Mouse (Mus musculus) MEL (cell line): Measurements from ENCODE around the gene Gm10024. TPM values are rescaled to one million over a fixed set of nuclear protein-coding genes. Genes with fewer than 3 reads are reported as not detected.
"Not testable (repeated sequence)": the region's sequence is repeated elsewhere in the genome, so short reads cannot be mapped to it uniquely, and the experiment has no call there.

Experiments
- DNase-seq: peaks from one replicate; pipeline ENCODE4 v3.0.0; 2011; ENCODE audit warnings: low read depth, low spot score
- H3K27ac ChIP-seq: 2 replicates; pipeline ENCODE4 v1.5.1; 2012; ENCODE audit warnings: low read depth, mild to moderate bottlenecking, control low read depth, low read length, moderate library complexity; ENCODE audit not compliant: control insufficient read depth
- H3K27me3 ChIP-seq, 2 experiments: fragments of 150-350 bp in 1 of 2; sonication (generic) in 1 of 2; 2 replicates each; pipeline ENCODE4 v1.6.1; 2012; ENCODE audit warnings: low read length in 2 of 2, mild to moderate bottlenecking in 2 of 2, improper control_type of control experiment in 1 of 2, moderate library complexity in 1 of 2; ENCODE audit not compliant: insufficient read depth in 2 of 2, control insufficient read depth in 1 of 2
- H3K36me3 ChIP-seq, 2 experiments: 2 replicates each; pipeline ENCODE4 v1.6.1; 2012 to 2014; ENCODE audit warnings: low read length in 2 of 2, improper control_type of control experiment in 1 of 2, inconsistent platforms in 1 of 2, mild to moderate bottlenecking in 1 of 2; ENCODE audit not compliant: insufficient read depth in 2 of 2, control insufficient read depth in 1 of 2
- H3K4me1 ChIP-seq, 2 experiments: fragments of 150-350 bp in 1 of 2; sonication (generic) in 1 of 2; 2 replicates each; pipeline ENCODE4 v1.6.1; 2012; ENCODE audit warnings: low read length in 2 of 2, improper control_type of control experiment in 1 of 2, mild to moderate bottlenecking in 1 of 2; ENCODE audit not compliant: insufficient read depth in 2 of 2, control insufficient read depth in 1 of 2
- H3K4me3 ChIP-seq, 2 experiments: fragments of 150-350 bp in 1 of 2; sonication (generic) in 1 of 2; 2 replicates each; pipeline ENCODE4 v1.5.1; 2012; ENCODE audit warnings: low read depth in 2 of 2, low read length in 2 of 2, mild to moderate bottlenecking in 2 of 2, moderate library complexity in 2 of 2, control low read depth in 1 of 2, improper control_type of control experiment in 1 of 2; ENCODE audit not compliant: control insufficient read depth in 1 of 2, insufficient read depth in 1 of 2
- H3K79me2 ChIP-seq: 2 replicates; pipeline ENCODE4 v1.6.1; 2012; ENCODE audit warnings: mild to moderate bottlenecking, low read length, moderate library complexity; ENCODE audit not compliant: control insufficient read depth, poor library complexity, insufficient read depth
- H3K9ac ChIP-seq: 2 replicates; pipeline ENCODE4 v1.6.1; 2012; ENCODE audit warnings: low read depth, mild to moderate bottlenecking, control low read depth, low read length, moderate library complexity; ENCODE audit not compliant: control insufficient read depth, poor library complexity, severe bottlenecking
- H3K9me3 ChIP-seq: fragments of 150-350 bp; sonication (generic); replicated peaks from 2 replicates; pipeline ENCODE4 v1.6.1; 2012; ENCODE audit warnings: mild to moderate bottlenecking, low read length, improper control_type of control experiment, moderate library complexity; ENCODE audit not compliant: insufficient read depth
- CHD1 ChIP-seq: IDR thresholded peaks from 2 replicates; pipeline ENCODE4 v1.6.1; 2012; ENCODE audit warnings: low read depth, mild to moderate bottlenecking, inconsistent platforms, low read length, improper control_type of control experiment
- CTCF ChIP-seq, 3 experiments: IDR thresholded peaks in 2 of 3; conservative IDR thresholded peaks in 1 of 3; 2 replicates each; pipeline ENCODE4 v1.5.1; 2011 to 2012; ENCODE audit warnings: low read length in 3 of 3, low read depth in 2 of 3, mild to moderate bottlenecking in 2 of 3, improper control_type of control experiment in 1 of 3, inconsistent platforms in 1 of 3, mixed read lengths in 1 of 3, moderate library complexity in 1 of 3; ENCODE audit not compliant: control insufficient read depth in 1 of 3, insufficient read depth in 1 of 3, poor library complexity in 1 of 3, severe bottlenecking in 1 of 3
- ELF1 ChIP-seq: IDR thresholded peaks from 2 replicates; pipeline ENCODE4 v1.6.1; 2014; ENCODE audit warnings: low read depth, mild to moderate bottlenecking, inconsistent platforms, low read length, improper control_type of control experiment, moderate library complexity
- EP300 ChIP-seq, 2 experiments: IDR thresholded peaks; 2 replicates each; pipeline ENCODE4 v1.6.1; 2011; ENCODE audit warnings: improper control_type of control experiment in 2 of 2, low read length in 2 of 2, low read depth in 1 of 2, mild to moderate bottlenecking in 1 of 2
- GABPA ChIP-seq: IDR thresholded peaks from 2 replicates; pipeline ENCODE4 v1.6.1; 2012; ENCODE audit warnings: low read depth, mild to moderate bottlenecking, inconsistent platforms, low read length, improper control_type of control experiment, moderate library complexity
- GATA1 ChIP-seq: IDR thresholded peaks from 2 replicates; pipeline ENCODE4 v1.6.1; 2011; ENCODE audit warnings: low read depth, low read length, improper control_type of control experiment
- MAX ChIP-seq: IDR thresholded peaks from 2 replicates; pipeline ENCODE4 v1.6.1; 2011; ENCODE audit warnings: low read length, improper control_type of control experiment
- MAZ ChIP-seq: IDR thresholded peaks from 2 replicates; pipeline ENCODE4 v1.6.1; 2012; ENCODE audit warnings: low read depth, mild to moderate bottlenecking, inconsistent platforms, low read length, improper control_type of control experiment
- MXI1 ChIP-seq: IDR thresholded peaks from 2 replicates; pipeline ENCODE4 v1.6.1; 2011; ENCODE audit warnings: mild to moderate bottlenecking, low read depth, low read length, improper control_type of control experiment
- MYC ChIP-seq: IDR thresholded peaks from 2 replicates; pipeline ENCODE4 v1.6.1; 2011; ENCODE audit warnings: low read depth, mild to moderate bottlenecking, low read length, improper control_type of control experiment, moderate library complexity
- POLR2AphosphoS2 ChIP-seq: IDR thresholded peaks from 2 replicates; pipeline ENCODE4 v1.6.1; 2011; ENCODE audit warnings: low read length, improper control_type of control experiment
- POLR2AphosphoS5 ChIP-seq: IDR thresholded peaks from 2 replicates; pipeline ENCODE4 v1.6.1; 2012; ENCODE audit warnings: low read depth, borderline replicate concordance, mild to moderate bottlenecking, inconsistent platforms, low read length, moderate library complexity, mixed read lengths
- RAD21 ChIP-seq: IDR thresholded peaks from 2 replicates; pipeline ENCODE4 v1.6.1; 2011; ENCODE audit warnings: mild to moderate bottlenecking, low read depth, low read length, improper control_type of control experiment
- SIN3A ChIP-seq: IDR thresholded peaks from 2 replicates; pipeline ENCODE4 v1.6.1; 2012; ENCODE audit warnings: low read length, improper control_type of control experiment, inconsistent platforms
- SMC3 ChIP-seq: IDR thresholded peaks from 2 replicates; pipeline ENCODE4 v1.6.1; 2011; ENCODE audit warnings: low read depth, low read length, improper control_type of control experiment
- TAL1 ChIP-seq: IDR thresholded peaks from 2 replicates; pipeline ENCODE4 v1.6.1; 2012; ENCODE audit warnings: mild to moderate bottlenecking, inconsistent platforms, low read length, moderate library complexity, mixed read lengths
- UBTF ChIP-seq: IDR thresholded peaks from 2 replicates; pipeline ENCODE4 v1.6.1; 2012; ENCODE audit warnings: low read depth, mild to moderate bottlenecking, inconsistent platforms, low read length, improper control_type of control experiment, moderate library complexity, borderline replicate concordance; ENCODE audit not compliant: insufficient read depth
- ZC3H11A ChIP-seq: IDR thresholded peaks from 2 replicates; pipeline ENCODE4 v1.6.1; 2012; ENCODE audit warnings: low read depth, mild to moderate bottlenecking, inconsistent platforms, low read length, improper control_type of control experiment
- ZMIZ1 ChIP-seq: IDR thresholded peaks from 2 replicates; pipeline ENCODE4 v1.6.1; 2012; ENCODE audit warnings: low read depth, mild to moderate bottlenecking, inconsistent platforms, low read length, improper control_type of control experiment, moderate library complexity
- ZNF384 ChIP-seq: IDR thresholded peaks from 2 replicates; pipeline ENCODE4 v1.6.1; 2012; ENCODE audit warnings: low read depth, mild to moderate bottlenecking, inconsistent platforms, low read length, improper control_type of control experiment
- polyA plus RNA-seq, 2 experiments: library from polyadenylated mRNA; stranded (reverse) in 1 of 2; unstranded in 1 of 2; fragments of >175 nt in 1 of 2; fragments of >200 nt in 1 of 2; gene quantifications; 2 replicates each; pipeline versions ENCODE4 v1.2.1 to v1.2.4; 2012; ENCODE audit warnings: low replicate concordance in 2 of 2, low read depth in 1 of 2; ENCODE audit not compliant: insufficient read length in 2 of 2, insufficient read depth in 1 of 2, missing spikeins in 1 of 2
- total RNA-seq: library from RNA; depleted of rRNA; stranded (reverse); fragments of 300-350 nt; gene quantifications from 2 replicates; pipeline ENCODE4 v1.2.3, GENCODE M21; 2012

Gene Gm10024
- total and polyA plus RNA-seq, 3 experiments: not detected

DNA sequence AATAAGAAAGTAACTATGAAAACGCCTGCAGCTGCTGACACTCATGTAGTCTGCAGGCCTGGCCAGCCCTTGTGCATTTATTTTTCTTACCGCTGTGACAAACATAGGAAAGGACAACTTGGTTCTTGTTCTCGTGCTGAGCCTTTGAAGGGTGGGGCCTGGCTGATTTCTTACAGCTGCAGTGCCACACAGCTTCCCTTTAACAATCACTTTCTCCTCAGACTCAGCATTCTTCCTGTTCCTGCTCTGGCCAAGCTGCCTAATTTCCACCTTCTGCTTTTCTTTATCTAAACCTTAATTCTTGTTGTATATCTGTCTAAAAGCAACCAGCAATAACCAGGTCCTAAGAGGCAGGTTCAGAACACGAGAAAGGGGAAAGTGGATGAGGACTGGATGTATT lies 2.5 kb downstream of the Gm10024 start:
- Histone ChIP-seq H3K9me3 (no peaks in the 10 kb centered on the region), H3K27ac (no peak overlapping the region), H3K4me3 (no peak overlapping the region), H3K9ac (no peak overlapping the region), H3K4me1 (peaks cover 0 to 5% of the 10 kb centered on the region in 2 experiments; a peak in 1 of 4 replicates), H3K36me3 (peaks cover 0 to 2% of the 10 kb centered on the region in 2 experiments; a peak in 1 of 4 replicates), H3K27me3 (peaks cover 0 to 2% of the 10 kb centered on the region in 2 experiments; a peak in 1 of 4 replicates), H3K79me2 (no peaks in the 10 kb centered on the region)
- peak; percentile 67 for DNase-seq
- 0 out of 2 replicates have a peak, but pooled peaks have one; percentile 23 for TF ChIP-seq GATA1
- no peak for TF ChIP-seq POLR2AphosphoS5

DNA sequence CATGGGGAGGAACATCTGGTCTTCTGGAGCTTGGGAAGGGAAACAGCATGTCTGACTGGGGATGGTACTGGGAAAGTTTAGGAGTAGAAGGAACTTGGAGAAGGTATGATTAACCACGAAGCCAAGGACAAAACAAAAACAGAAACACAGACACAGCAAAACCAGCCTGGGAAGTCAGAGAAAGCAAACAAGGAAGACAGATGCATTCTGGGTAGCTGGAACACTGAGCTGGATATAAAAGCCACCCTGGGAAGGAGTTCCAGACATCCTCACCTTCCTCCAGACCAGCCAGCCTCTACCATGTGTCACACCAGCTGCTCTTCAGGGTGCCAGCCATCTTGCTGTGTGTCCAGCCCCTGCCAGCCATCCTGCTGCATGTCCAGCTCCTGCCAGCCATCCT lies 4.2 kb downstream of the Gm10024 start, which contains the start of gene Gm10142:
Gene Gm10142, plus strand, starts transcription at position 301 of the 400 bp plus-strand sequence.
- Histone ChIP-seq H3K4me3 (no peak within 1 kb of the TSS), H3K4me1 (peaks cover 0 to 5% of the 10 kb centered on the region in 2 experiments; a peak in 1 of 4 replicates), H3K9me3 (no peaks in the 10 kb centered on the region), H3K79me2 (no peaks in the 10 kb centered on the region), H3K9ac (no peak within 1 kb of the TSS), H3K27ac (no peak within 1 kb of the TSS), H3K27me3 (peaks cover 0 to 5% of the 10 kb centered on the region in 2 experiments; a peak in 2 of 4 replicates), H3K36me3 (peaks cover 0 to 2% of the 10 kb centered on the region in 2 experiments; a peak in 1 of 4 replicates)
- TF ChIP-seq MAZ: no peak
- DNase-seq: no peak

DNA sequence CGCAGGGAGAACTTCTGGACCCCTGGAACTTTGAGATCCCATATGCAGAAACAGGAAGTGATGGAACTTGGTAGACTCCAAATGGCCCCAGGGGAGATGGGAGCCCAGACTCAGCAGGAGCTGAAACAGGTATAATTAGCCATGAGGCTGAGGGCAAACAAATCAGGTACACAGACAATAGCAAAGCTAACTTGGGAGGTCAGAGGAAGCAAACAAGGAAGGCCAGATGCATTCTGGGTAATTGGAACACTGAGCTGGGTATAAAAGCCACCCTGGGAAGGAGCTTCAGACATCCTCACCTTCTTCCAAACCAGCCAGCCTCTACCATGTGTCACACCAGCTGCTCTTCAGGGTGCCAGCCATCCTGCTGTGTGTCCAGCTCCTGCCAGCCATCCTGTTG lies 9.0 kb downstream of the Gm10024 start, which contains the start of gene Krtap12-1:
Gene Krtap12-1, plus strand, starts transcription at position 301 of the 400 bp plus-strand sequence.
- not testable (repeated sequence) for H3K4me3 ChIP-seq, H3K9ac ChIP-seq

DNA sequence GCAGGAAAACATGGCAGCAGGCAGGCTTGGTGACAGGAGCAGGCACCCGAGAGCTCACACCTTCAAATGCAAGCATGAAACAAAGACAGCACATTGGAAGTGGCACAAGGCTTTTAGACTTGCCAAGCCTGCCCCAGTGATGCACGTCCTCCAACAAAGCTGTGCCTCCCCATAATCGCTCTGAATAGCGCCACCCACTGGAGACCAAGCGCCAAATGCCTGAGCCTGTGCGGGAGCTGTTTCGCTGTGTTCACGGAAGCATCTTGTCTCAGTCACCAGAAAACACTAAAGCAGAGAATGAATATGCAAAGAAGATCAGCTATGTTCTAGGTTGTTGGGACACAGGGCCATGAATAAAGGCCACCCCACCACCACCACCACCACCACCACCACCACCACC lies 13.6 kb downstream of the Gm10024 start:
- Histone ChIP-seq H3K36me3 (no peaks in the 10 kb centered on the region), H3K9me3 (no peaks in the 10 kb centered on the region), H3K79me2 (no peaks in the 10 kb centered on the region), H3K27ac (no peak overlapping the region), H3K27me3 (no peaks in the 10 kb centered on the region), H3K4me3 (no peak overlapping the region), H3K9ac (no peak overlapping the region), H3K4me1 (no peaks in the 10 kb centered on the region)
- DNase-seq: peak; percentile 21
- TF ChIP-seq CHD1 (no peak), MAZ (no peak), ZMIZ1 (no peak), POLR2AphosphoS5 (no peak), UBTF (no peak), RAD21 (peak; percentile 11), SIN3A (no peak), SMC3 (peak; percentile 34), MYC (no peak), ZNF384 (no peak), MAX (no peak), EP300 (IDR thresholded peaks at IDR 0.05; ENCODE audit: low read depth in 1 of 2, low read length in 2 of 2) (no peak), POLR2AphosphoS2 (no peak), MXI1 (no peak), TAL1 (no peak), ELF1 (no peak), GABPA (no peak), ZC3H11A (no peak), GATA1 (no peak), CTCF (IDR thresholded peaks at IDR 0.05 in 2 of 3, conservative IDR thresholded peaks at IDR 0.05 in 1 of 3; ENCODE audit: control insufficient read depth in 1 of 3, insufficient read depth in 1 of 3, low read depth in 2 of 3, low read length in 3 of 3, poor library complexity in 1 of 3, severe bottlenecking in 1 of 3) (peak; percentile 42 to 56 (median 42))

More for the DNA sequence above, 9.0 kb downstream of the Gm10024 start, which contains the start of gene Krtap12-1:
- not testable (repeated sequence) for H3K79me2 ChIP-seq, H3K4me1 ChIP-seq, H3K9me3 ChIP-seq, DNase-seq, H3K36me3 ChIP-seq, H3K27ac ChIP-seq, H3K27me3 ChIP-seq
